Mouse (Mus musculus): ENCODE data around the gene Zfp143.

DNA sequence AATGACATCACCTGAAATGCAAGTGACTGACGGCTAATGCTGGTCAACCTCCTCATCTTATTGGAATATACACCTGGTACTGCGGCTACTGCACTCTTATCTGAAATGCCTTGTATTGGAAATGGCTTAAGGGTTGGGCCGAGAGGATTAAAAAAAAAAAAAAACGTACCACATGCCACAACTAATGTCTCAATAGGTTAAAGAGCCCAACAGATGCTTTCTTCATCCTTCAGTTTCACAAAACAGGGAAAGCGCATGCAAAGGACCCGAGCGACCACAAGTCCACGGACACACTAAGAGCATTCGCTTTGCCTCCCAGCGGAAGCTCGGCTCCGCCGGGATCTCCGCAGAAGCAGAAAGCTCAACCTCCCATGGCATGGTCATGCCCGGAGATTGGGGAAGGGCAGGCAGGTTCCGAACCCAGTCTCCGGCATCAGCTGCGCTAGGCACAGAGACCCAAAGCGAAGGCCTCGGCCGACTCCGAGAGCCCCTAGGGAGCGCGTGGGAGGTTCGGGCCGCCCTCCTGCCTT, 283 bp upstream of the Zfp143 start:
- TF ChIP-seq FLI1 (IDR thresholded peaks at IDR 0.05; ENCODE audit: low read length) (no peak), GATA1 (IDR thresholded peaks at IDR 0.05; ENCODE audit: borderline replicate concordance, low read length) (no peak)
